Mouse (Mus musculus): Measurements from ENCODE around the gene Stx8. TPM values are rescaled to one million over a fixed set of nuclear protein-coding genes. Genes with fewer than 3 reads are reported as not detected.

Stx8 gene
- total and polyA plus RNA-seq, 3 experiments = 29.5 to 152 (median 30.9) TPM

DNA sequence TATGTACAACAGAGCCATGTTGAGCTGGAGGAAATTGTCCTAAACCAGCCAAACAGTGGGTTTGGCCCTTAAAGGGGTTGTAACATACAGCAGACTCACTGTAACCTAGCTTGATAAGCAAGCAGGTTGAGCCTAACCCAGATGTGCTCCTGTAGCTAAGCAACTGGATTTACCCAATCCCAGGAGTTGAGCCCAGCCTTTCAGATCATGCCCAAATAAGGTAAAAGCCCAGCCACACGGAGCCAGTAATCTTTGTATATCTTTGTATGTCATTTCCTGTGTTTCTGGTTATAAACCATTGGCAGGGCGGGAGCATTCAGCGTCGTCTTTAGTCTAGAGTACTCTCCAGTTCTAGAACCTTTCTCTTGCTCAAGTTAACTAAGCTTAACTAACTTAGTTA lies 210.6 kb downstream of the Stx8 start:
- H3K4me1 ChIP-seq (ENCODE audit: control insufficient read depth in 1 of 2, insufficient read depth in 2 of 2, low read length in 2 of 2) = peaks cover 4 to 13% of the 10 kb centered on the region in 2 experiments; a peak in 3 of 4 replicates
- no peaks in the 10 kb centered on the region for H3K27me3 ChIP-seq (ENCODE audit: control insufficient read depth in 1 of 2, insufficient read depth in 2 of 2, low read length in 2 of 2)
- H3K79me2 ChIP-seq (ENCODE audit: control insufficient read depth, insufficient read depth, low read length, poor library complexity) = no peaks in the 10 kb centered on the region
- peaks cover 0 to 10% of the 10 kb centered on the region in 2 experiments; a peak in 2 of 4 replicates for H3K36me3 ChIP-seq (ENCODE audit: control insufficient read depth in 1 of 2, insufficient read depth in 2 of 2, low read length in 2 of 2)
- H3K4me3 ChIP-seq (ENCODE audit: control insufficient read depth in 1 of 2, insufficient read depth in 1 of 2, low read depth in 2 of 2, low read length in 2 of 2) = no peak overlapping the region
- TF ChIP-seq MAZ (IDR thresholded peaks at IDR 0.05; ENCODE audit: low read depth, low read length) = no peak
- peak; percentile 54; the same call in 1 of the 2 replicates for TF ChIP-seq TBP (IDR thresholded peaks at IDR 0.05; ENCODE audit: low read depth, low read length)
- no peak for TF ChIP-seq TAL1 (IDR thresholded peaks at IDR 0.05; ENCODE audit: low read length)
- peak; percentile 71 for DNase-seq (ENCODE audit: low read depth, low spot score)
- no peaks in the 10 kb centered on the region for H3K9me3 ChIP-seq (replicated peaks; ENCODE audit: insufficient read depth, low read length)
- no peak overlapping the region for H3K9ac ChIP-seq (ENCODE audit: control insufficient read depth, low read depth, low read length, poor library complexity, severe bottlenecking)
- no peak overlapping the region for H3K27ac ChIP-seq (ENCODE audit: control insufficient read depth, low read depth, low read length)

DNA sequence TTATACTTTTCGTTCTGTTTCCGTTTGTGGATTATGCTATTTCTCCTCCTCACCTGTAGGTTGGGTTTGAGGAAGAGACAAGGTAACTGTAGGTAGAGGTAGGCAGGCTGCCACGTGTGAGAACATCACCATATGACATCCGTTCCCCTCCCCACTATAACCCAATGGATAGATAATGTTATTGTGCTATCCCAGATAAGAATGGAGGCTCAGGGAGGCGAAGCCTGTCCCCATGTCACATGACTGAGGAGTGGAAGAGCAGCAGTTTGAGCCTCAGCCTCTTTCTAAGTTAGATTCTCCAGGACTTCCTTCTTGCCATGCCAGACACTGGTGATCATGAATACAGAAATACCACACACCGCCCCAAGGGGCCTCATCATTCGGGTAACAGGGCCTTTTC lies 211.4 kb downstream of the Stx8 start:
- Histone ChIP-seq H3K36me3 (ENCODE audit: control insufficient read depth in 1 of 2, insufficient read depth in 2 of 2, low read length in 2 of 2) (peaks cover 0 to 10% of the 10 kb centered on the region in 2 experiments; a peak in 2 of 4 replicates), H3K9me3 (replicated peaks; ENCODE audit: insufficient read depth, low read length) (no peaks in the 10 kb centered on the region), H3K9ac (ENCODE audit: control insufficient read depth, low read depth, low read length, poor library complexity, severe bottlenecking) (no peak overlapping the region), H3K27ac (ENCODE audit: control insufficient read depth, low read depth, low read length) (peak overlapping the region; percentile 29; the same call in 1 of the 2 replicates), H3K79me2 (ENCODE audit: control insufficient read depth, insufficient read depth, low read length, poor library complexity) (no peaks in the 10 kb centered on the region), H3K4me3 (ENCODE audit: control insufficient read depth in 1 of 2, insufficient read depth in 1 of 2, low read depth in 2 of 2, low read length in 2 of 2) (no peak overlapping the region), H3K27me3 (ENCODE audit: control insufficient read depth in 1 of 2, insufficient read depth in 2 of 2, low read length in 2 of 2) (no peaks in the 10 kb centered on the region), H3K4me1 (ENCODE audit: control insufficient read depth in 1 of 2, insufficient read depth in 2 of 2, low read length in 2 of 2) (peaks cover 4 to 13% of the 10 kb centered on the region in 2 experiments; a peak in 3 of 4 replicates)
- DNase-seq (ENCODE audit: low read depth, low spot score) = peak; percentile 53
- TF ChIP-seq USF2 (IDR thresholded peaks at IDR 0.05; ENCODE audit: borderline replicate concordance in 1 of 2, insufficient read depth in 1 of 2, low read depth in 1 of 2, low read length in 2 of 2) = peak in 1 of 2 experiments; percentile 51; a peak in 1 of 4 replicates
- TF ChIP-seq MYC (IDR thresholded peaks at IDR 0.05; ENCODE audit: low read depth, low read length) = peak; percentile 20; the same call in 1 of the 2 replicates
- no peak for TF ChIP-seq MAZ (IDR thresholded peaks at IDR 0.05; ENCODE audit: low read depth, low read length)
- peak; percentile 89 for TF ChIP-seq USF1 (IDR thresholded peaks at IDR 0.05; ENCODE audit: low read depth, low read length)
- peak in 1 of 2 experiments; percentile 66; a peak in 2 of 4 replicates for TF ChIP-seq EP300 (IDR thresholded peaks at IDR 0.05; ENCODE audit: low read depth in 1 of 2, low read length in 2 of 2)
- TF ChIP-seq MXI1 (IDR thresholded peaks at IDR 0.05; ENCODE audit: low read depth, low read length) = peak; percentile 52; the same call in 1 of the 2 replicates
- TF ChIP-seq ZKSCAN1 (IDR thresholded peaks at IDR 0.05; ENCODE audit: low read depth, low read length) = no peak
- no peak for TF ChIP-seq JUND (IDR thresholded peaks at IDR 0.05; ENCODE audit: low read depth, low read length)
- peak; percentile 40; the same call in 1 of the 2 replicates for TF ChIP-seq ETS1 (IDR thresholded peaks at IDR 0.05; ENCODE audit: low read depth, low read length)
- TF ChIP-seq SIN3A (IDR thresholded peaks at IDR 0.05; ENCODE audit: low read length) = peak; percentile 29; the same call in 1 of the 2 replicates

GRCm38 (mm10) chr11:68185647-68186046 lies 219.7 kb downstream of the Stx8 start:
- Histone ChIP-seq H3K4me1 (ENCODE audit: control insufficient read depth in 1 of 2, insufficient read depth in 2 of 2, low read length in 2 of 2) (no peaks in the 10 kb centered on the region), H3K9ac (ENCODE audit: control insufficient read depth, low read depth, low read length, poor library complexity, severe bottlenecking) (no peak overlapping the region), H3K4me3 (ENCODE audit: control insufficient read depth in 1 of 2, insufficient read depth in 1 of 2, low read depth in 2 of 2, low read length in 2 of 2) (no peak overlapping the region), H3K27ac (ENCODE audit: control insufficient read depth, low read depth, low read length) (no peak overlapping the region), H3K9me3 (replicated peaks; ENCODE audit: insufficient read depth, low read length) (no peaks in the 10 kb centered on the region), H3K36me3 (ENCODE audit: control insufficient read depth in 1 of 2, insufficient read depth in 2 of 2, low read length in 2 of 2) (no peaks in the 10 kb centered on the region), H3K79me2 (ENCODE audit: control insufficient read depth, insufficient read depth, low read length, poor library complexity) (no peaks in the 10 kb centered on the region), H3K27me3 (ENCODE audit: control insufficient read depth in 1 of 2, insufficient read depth in 2 of 2, low read length in 2 of 2) (no peaks in the 10 kb centered on the region)
- no peak for DNase-seq (ENCODE audit: low read depth, low spot score)
- TF ChIP-seq MAZ (IDR thresholded peaks at IDR 0.05; ENCODE audit: low read depth, low read length) = no peak
